Mouse (Mus musculus): ENCODE data around the gene Gm4070.
"Not testable (repeated sequence)": the region's sequence is repeated elsewhere in the genome, so short reads cannot be mapped to it uniquely, and the experiment has no call there.

GRCm38 (mm10) chr7:105945238-105945637, 8.5 kb downstream of the Gm4070 start:
- not testable (repeated sequence) for TF ChIP-seq CHD2 (IDR thresholded peaks at IDR 0.05; ENCODE audit: low read depth, low read length); HCFC1 (IDR thresholded peaks at IDR 0.05; ENCODE audit: borderline replicate concordance, insufficient read depth, low read length); ZC3H11A (IDR thresholded peaks at IDR 0.05; ENCODE audit: borderline replicate concordance, low read depth, low read length); MAFK (IDR thresholded peaks at IDR 0.05; ENCODE audit: insufficient read depth, low read depth, low read length); ZNF384 (IDR thresholded peaks at IDR 0.05; ENCODE audit: low read depth, low read length)

All from ES-E14 (cell line).